Mouse (Mus musculus) lung, postnatal 0 days (tissue): Measurements from ENCODE around the gene Bhmt. TPM values are rescaled to one million over a fixed set of nuclear protein-coding genes. Genes with fewer than 3 reads are reported as not detected.
"Not testable (repeated sequence)": the region's sequence is repeated elsewhere in the genome, so short reads cannot be mapped to it uniquely, and the experiment has no call there.

Experiments used
- ATAC-seq: fragments of 200-750 bp; cut with Nextera tagmentation; 2 replicates; pipeline ENCODE4 v1.8.0; 2017; ENCODE audit warnings: moderate library complexity
- DNase-seq: peaks from one replicate; pipeline ENCODE4 v3.0.0-alpha.2; 2016; ENCODE audit warnings: low spot score
- H3K27ac ChIP-seq: fragments of 300-500 bp; sonication (generic); 2 replicates; pipeline ENCODE4 v1.5.1; 2014; ENCODE audit warnings: antibody characterized with exemption, mild to moderate bottlenecking, low read length, mixed read lengths
- H3K27me3 ChIP-seq: fragments of 300-500 bp; sonication (generic); replicated peaks from 2 replicates; pipeline ENCODE4 v1.6.1; 2014; ENCODE audit warnings: low read length, mixed read lengths; ENCODE audit not compliant: insufficient read depth
- H3K36me3 ChIP-seq: fragments of 300-500 bp; sonication (generic); 2 replicates; pipeline ENCODE4 v1.6.1; 2014; ENCODE audit warnings: low read length, mixed read lengths; ENCODE audit not compliant: insufficient read depth
- H3K4me1 ChIP-seq: fragments of 300-500 bp; sonication (generic); 2 replicates; pipeline ENCODE4 v1.6.1; 2014; ENCODE audit warnings: antibody characterized with exemption, low read depth, low read length, mixed read lengths; ENCODE audit not compliant: insufficient read depth
- H3K4me2 ChIP-seq: fragments of 300-500 bp; sonication (generic); replicated peaks from 2 replicates; pipeline ENCODE4 v1.6.1; 2014; ENCODE audit warnings: low read depth, mild to moderate bottlenecking, low read length, moderate library complexity, mixed read lengths
- H3K4me3 ChIP-seq: fragments of 300-500 bp; sonication (generic); 2 replicates; pipeline ENCODE4 v1.5.1; 2014; ENCODE audit warnings: low read depth, low read length
- H3K9ac ChIP-seq: fragments of 300-500 bp; sonication (generic); replicated peaks from 2 replicates; pipeline ENCODE4 v1.6.1; 2014; ENCODE audit warnings: low read depth, mild to moderate bottlenecking
- H3K9me3 ChIP-seq: fragments of 300-500 bp; sonication (generic); 2 replicates; pipeline ENCODE4 v1.6.1; 2016; ENCODE audit warnings: low read length, mixed read lengths
- CTCF ChIP-seq: IDR thresholded peaks from 2 replicates; pipeline ENCODE4 v1.5.1; 2016; ENCODE audit warnings: antibody characterized with exemption, mild to moderate bottlenecking
- EP300 ChIP-seq: IDR thresholded peaks from 2 replicates; pipeline ENCODE4 v1.6.1; 2016; ENCODE audit warnings: antibody characterized with exemption, mild to moderate bottlenecking, control low read depth
- whole genome bisulfite sequencing: fragments of 180-500 bp; shearing (Covaris S2); extraction: QIAGEN DNeasy Blood & Tissue Kit; methylation state at CpG from one replicate; pipeline ENCODE4 v1.1.7; 2014; 5-methylcytosine and 5-hydroxymethylcytosine counted together
- polyA plus RNA-seq: library from polyadenylated mRNA; unstranded; fragments of >200 nt; fragmentation: Nextera tagmentation; extraction: Ambion mirVana; gene quantifications from 2 replicates; pipeline ENCODE4 v1.2.1, GENCODE M21; 2015

The Bhmt gene
- polyA plus RNA-seq, 1 experiment from 2014 or later, result 0.18 TPM

GRCm38 (mm10) chr13:93601527-93601926 is 36.2 kb downstream of the Bhmt start:
- no peak overlapping the region for H3K27ac ChIP-seq
- H3K9me3 ChIP-seq, result no peaks in the 10 kb centered on the region
- DNase-seq (no peak), ATAC-seq (no peak)
- WGBS, result 67% methylated on average over 11 of the region's 11 CpGs
- TF ChIP-seq CTCF (no peak), EP300 (no peak)
- no peak overlapping the region for H3K4me2 ChIP-seq
- H3K27me3 ChIP-seq, result no peaks in the 10 kb centered on the region
- H3K4me1 ChIP-seq, result no peaks in the 10 kb centered on the region
- no peak overlapping the region for H3K9ac ChIP-seq
- H3K4me3 ChIP-seq, result no peak overlapping the region
- H3K36me3 ChIP-seq, result no peaks in the 10 kb centered on the region

DNA sequence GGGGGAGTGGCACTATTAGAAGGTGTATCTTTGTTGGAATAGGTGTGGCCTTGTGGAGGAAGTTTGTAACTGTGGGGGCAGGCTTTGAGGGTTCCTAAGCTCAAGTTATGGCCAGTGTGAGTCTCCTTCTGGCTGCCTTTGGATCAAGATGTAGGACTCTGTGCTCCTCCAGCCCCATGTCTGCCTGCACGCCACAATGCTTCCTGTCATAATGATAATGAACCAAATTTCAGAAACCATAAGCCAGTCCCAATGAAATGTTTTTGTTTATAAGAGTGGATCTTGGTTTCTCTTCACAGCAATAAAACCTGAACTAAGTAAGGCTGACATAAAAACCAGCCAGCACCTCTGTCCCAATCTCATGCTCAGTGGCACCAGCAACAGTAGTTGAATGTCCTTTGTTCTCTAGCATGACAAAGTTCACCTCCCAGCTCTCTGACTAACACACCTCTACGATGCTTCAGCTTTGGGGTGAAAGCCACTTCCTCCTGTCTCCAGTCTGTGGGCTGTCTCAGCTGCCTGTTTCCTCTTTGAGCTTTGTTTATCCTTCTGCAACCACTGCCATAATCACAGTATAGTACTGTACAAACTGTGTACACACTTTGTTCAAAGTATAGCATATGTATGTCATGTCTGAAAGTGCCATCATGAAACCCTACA is 44.6 kb downstream of the Bhmt start:
- no peak for ATAC-seq

GRCm38 (mm10) chr13:93582526-93582925 is 55.2 kb downstream of the Bhmt start:
- WGBS, result 87% methylated on average over 9 of the region's 9 CpGs
- H3K4me1 ChIP-seq, H3K27me3 ChIP-seq, H3K36me3 ChIP-seq, ATAC-seq, H3K27ac ChIP-seq, H3K4me2 ChIP-seq, H3K9ac ChIP-seq, DNase-seq, H3K4me3 ChIP-seq, H3K9me3 ChIP-seq: not testable (repeated sequence)

More for the DNA sequence above, 44.6 kb downstream of the Bhmt start:
- TF ChIP-seq CTCF (no peak), EP300 (no peak)
- H3K4me3 ChIP-seq, result no peak overlapping the region
- H3K4me1 ChIP-seq, result no peaks in the 10 kb centered on the region
- H3K9me3 ChIP-seq, result no peaks in the 10 kb centered on the region
- no peak overlapping the region for H3K9ac ChIP-seq
- H3K4me2 ChIP-seq, result no peak overlapping the region
- no peaks in the 10 kb centered on the region for H3K27me3 ChIP-seq
- DNase-seq, result no peak
- 51% methylated on average over 2 of the region's 2 CpGs for WGBS
- H3K36me3 ChIP-seq, result no peaks in the 10 kb centered on the region
- H3K27ac ChIP-seq, result no peak overlapping the region

GRCm38 (mm10) chr13:93580431-93580830 is 57.3 kb downstream of the Bhmt start:
- no peaks in the 10 kb centered on the region for H3K27me3 ChIP-seq
- H3K27ac ChIP-seq, result no peak overlapping the region
- no peaks in the 10 kb centered on the region for H3K36me3 ChIP-seq
- no peak for ATAC-seq
- no peak for DNase-seq
- no peak overlapping the region for H3K4me2 ChIP-seq
- WGBS, result 85% methylated on average over 5 of the region's 5 CpGs
- H3K4me3 ChIP-seq, result no peak overlapping the region
- H3K9me3 ChIP-seq, result no peaks in the 10 kb centered on the region
- H3K4me1 ChIP-seq, result no peaks in the 10 kb centered on the region
- H3K9ac ChIP-seq, result no peak overlapping the region
- no peak for TF ChIP-seq EP300
- TF ChIP-seq CTCF, result no peak

- no peak for DNase-seq
- no peak overlapping the region for H3K4me3 ChIP-seq
- WGBS, result 48% methylated on average over 4 of the region's 4 CpGs
- H3K9me3 ChIP-seq, result no peaks in the 10 kb centered on the region
- H3K27ac ChIP-seq, result no peak overlapping the region
- no peak overlapping the region for H3K9ac ChIP-seq
- ATAC-seq, result no peak
- H3K4me1 ChIP-seq, result no peaks in the 10 kb centered on the region
- H3K36me3 ChIP-seq, result no peaks in the 10 kb centered on the region
- H3K4me2 ChIP-seq, result no peak overlapping the region
- no peaks in the 10 kb centered on the region for H3K27me3 ChIP-seq
- TF ChIP-seq EP300, result no peak
- no peak for TF ChIP-seq CTCF
Measured at GRCm38 (mm10) chr13:93569676-93570075, 68.1 kb downstream of the Bhmt start.

Other genes with a start within 250 kb of the Bhmt start
- gene Jmy, start 138.2 kb downstream of the Bhmt start, polyA plus RNA-seq, result 8.3 and 9.3 TPM in 2 replicates
- 0.05 TPM in 1 of 2 replicates, not detected in the other for gene Bhmt2, start 36.3 kb upstream of the Bhmt start, polyA plus RNA-seq
- not detected in 2 replicates for gene Dmgdh, start 36.5 kb upstream of the Bhmt start, polyA plus RNA-seq
- 3.2 and 3.7 TPM in 2 replicates for gene Arsb, start 133.7 kb upstream of the Bhmt start, polyA plus RNA-seq